Mouse (Mus musculus): Measurements from ENCODE around the gene Nme7. TPM values are rescaled to one million over a fixed set of nuclear protein-coding genes. Genes with fewer than 3 reads are reported as not detected.

Nme7 gene
- polyA plus RNA-seq, 1 experiment from 2014 or later = 32.9 TPM

Other genes with a start within 250 kb of the Nme7 start
- gene Sell, start 242.1 kb upstream of the Nme7 start, polyA plus RNA-seq (2015; fragmentation: Nextera tagmentation; extraction: Ambion mirVana) = 0.22 and 0.34 TPM in 2 replicates
- gene Selp, start 188.9 kb upstream of the Nme7 start, polyA plus RNA-seq (2015; fragmentation: Nextera tagmentation; extraction: Ambion mirVana) = not detected in 2 replicates
- 0.10 and 0.19 TPM in 2 replicates for gene F5, start 152.3 kb upstream of the Nme7 start, polyA plus RNA-seq (2015; fragmentation: Nextera tagmentation; extraction: Ambion mirVana)
- gene Slc19a2, start 55.1 kb upstream of the Nme7 start, polyA plus RNA-seq (2015; fragmentation: Nextera tagmentation; extraction: Ambion mirVana) = 8.4 and 9.4 TPM in 2 replicates
- gene Ccdc181, start 28.5 kb upstream of the Nme7 start, polyA plus RNA-seq (2015; fragmentation: Nextera tagmentation; extraction: Ambion mirVana) = 24.0 and 26.9 TPM in 2 replicates
- 30.3 and 31.9 TPM in 2 replicates for gene Blzf1, start 3.4 kb downstream of the Nme7 start, polyA plus RNA-seq (2015; fragmentation: Nextera tagmentation; extraction: Ambion mirVana)
- gene Atp1b1, start 154.2 kb downstream of the Nme7 start, polyA plus RNA-seq (2015; fragmentation: Nextera tagmentation; extraction: Ambion mirVana) = 310 and 325 TPM in 2 replicates

Measured in hindbrain, embryonic 15.5 days (tissue).